Mouse (Mus musculus): Measurements from ENCODE around the gene Pias4.

Gene Pias4

GRCm38 (mm10) chr10:81138131-81138782 lies 29.5 kb downstream of the Pias4 start:
- in situ Hi-C loops (cut with MseI, MboI): no loop called here

- in situ Hi-C loops (cut with MseI, MboI): no loop called here
Observed at GRCm38 (mm10) chr10:81137252-81138130, 30.2 kb downstream of the Pias4 start.

DNA sequence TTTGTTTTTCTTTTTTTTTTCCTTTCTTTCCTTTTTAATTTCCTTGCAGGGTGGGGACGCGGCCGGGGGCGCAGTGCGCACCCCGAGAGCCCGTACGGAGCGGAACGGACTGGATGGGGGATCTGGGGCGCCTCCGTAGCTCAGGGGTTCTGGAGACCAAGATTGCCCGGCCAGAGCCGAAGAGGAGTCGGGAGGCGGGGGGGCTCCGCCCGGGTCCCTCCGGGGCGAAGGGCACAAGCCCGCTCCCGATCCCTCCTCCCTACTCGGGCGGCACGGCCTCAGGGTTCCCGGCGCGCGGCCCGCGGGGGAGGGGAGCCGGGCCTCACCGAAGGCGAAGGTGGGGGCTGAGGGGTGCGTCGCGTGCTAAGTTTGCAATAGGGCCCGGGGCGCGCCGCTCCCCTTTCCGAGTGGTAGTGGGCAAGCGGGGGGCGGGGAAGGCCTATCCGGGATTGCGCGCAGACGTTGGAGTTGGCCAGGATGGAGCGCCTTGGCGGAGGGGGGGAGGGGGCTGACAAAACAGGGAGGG lies 31.0 kb downstream of the Pias4 start:
- in situ Hi-C loops (cut with MseI, MboI): no loop called here

GRCm38 (mm10) chr10:81135831-81136705 lies 31.7 kb downstream of the Pias4 start:
- in situ Hi-C loops (cut with MseI, MboI): no loop called here

DNA sequence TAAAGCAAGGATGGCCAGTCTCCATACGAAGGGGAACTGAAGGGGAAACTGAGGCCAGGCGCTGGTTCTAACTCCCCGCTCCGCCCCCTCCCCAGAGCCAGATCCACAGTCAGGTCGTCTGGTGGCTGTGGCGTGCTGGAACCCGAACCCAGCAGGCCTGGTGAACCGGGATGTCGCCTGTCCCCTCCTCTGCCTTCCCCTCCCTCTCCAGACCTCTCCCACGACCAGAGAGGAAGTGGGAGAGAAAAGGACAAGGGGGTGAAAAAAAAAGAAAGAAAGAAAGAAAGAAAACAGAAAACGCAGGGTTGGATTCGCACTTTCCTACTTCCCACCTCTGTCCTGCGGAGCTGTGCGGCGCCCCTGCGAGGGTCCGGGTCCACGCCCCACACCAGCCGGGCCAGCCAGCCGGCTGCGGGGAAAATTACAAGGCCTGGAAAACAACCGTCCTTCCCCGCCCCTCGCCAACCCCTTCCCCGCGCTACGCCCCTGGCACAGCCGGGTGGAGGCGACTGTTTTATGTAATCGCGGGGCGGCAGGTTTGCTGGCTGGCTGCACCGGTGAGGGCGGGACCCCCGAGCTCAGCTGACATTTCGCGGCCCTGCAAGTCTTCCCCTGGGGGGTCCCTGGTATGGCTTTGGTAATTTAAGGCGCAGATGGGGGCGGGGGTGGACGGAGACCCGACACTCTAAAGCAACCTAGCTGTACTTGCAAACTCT lies 32.6 kb downstream of the Pias4 start, which contains the start of gene Zbtb7a:
Gene Zbtb7a (plus strand): TSS at position 255 of the 716 bp plus-strand sequence.
- in situ Hi-C loops (cut with MseI, MboI): no loop called here

DNA sequence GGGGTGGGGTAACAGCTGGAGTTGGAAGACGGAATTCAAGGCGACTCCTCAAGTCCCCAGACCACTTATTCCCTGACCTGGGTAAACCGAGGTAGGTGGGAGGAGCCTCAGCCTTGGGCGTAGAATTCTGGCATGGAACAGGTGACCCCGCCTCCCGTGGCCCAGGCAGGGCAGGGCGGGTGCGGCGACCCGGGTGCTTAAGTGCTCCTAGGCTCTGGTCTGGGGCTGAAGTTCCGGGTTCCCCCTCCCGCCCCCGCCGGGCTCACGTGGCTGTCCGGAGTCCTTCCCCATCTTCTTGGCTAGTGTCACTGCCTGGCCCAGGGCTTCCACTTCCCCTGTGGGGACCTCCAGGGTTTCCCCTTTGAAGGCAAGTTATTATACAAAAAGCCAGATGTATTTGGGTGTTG lies 33.5 kb downstream of the Pias4 start:
- in situ Hi-C loops (cut with MseI, MboI): no loop called here

DNA sequence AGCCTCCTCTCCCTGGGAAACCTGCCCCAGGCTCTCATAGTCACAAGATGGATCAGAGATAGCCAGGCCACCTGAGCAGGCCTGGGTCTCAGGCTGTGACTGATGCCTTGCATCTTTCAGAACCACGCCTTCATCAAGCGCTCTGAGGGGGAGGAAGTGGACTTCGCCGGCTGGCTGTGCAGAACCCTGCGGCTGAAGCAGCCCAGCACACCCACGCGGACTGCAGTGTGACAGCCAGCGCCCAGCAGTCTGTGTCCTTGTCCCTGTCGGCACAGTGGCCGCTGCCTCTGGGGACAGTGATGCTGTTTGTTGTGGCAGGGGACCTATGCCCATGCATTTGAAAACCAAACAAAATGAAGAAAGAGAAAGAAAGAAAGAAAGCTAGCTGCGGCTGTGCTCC lies 44.2 kb downstream of the Pias4 start:
- in situ Hi-C loops (cut with MseI, MboI): no loop called here

DNA sequence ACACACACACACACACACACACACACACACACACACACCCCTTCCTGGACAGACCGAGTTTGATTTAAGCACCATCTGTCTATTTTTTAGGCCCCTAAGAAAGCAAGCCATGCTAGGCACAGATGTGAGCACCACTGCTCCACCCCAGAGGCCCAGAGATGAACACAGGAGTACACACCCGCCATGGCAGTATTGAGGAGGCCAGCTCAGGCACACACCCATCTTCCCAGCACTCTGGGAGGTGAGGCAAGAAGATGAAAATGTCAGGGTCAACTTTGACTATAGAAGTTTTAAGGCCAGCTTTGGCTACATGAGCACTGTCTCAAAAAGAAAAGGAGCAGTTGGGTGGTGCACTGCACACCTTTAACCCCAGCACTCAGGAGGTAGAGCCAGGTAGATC lies 44.8 kb downstream of the Pias4 start:
- in situ Hi-C loops (cut with MseI, MboI): no loop called here

- in situ Hi-C loops (cut with MseI, MboI): no loop called here
Observed at GRCm38 (mm10) chr10:81120650-81121049, 47.1 kb downstream of the Pias4 start.

DNA sequence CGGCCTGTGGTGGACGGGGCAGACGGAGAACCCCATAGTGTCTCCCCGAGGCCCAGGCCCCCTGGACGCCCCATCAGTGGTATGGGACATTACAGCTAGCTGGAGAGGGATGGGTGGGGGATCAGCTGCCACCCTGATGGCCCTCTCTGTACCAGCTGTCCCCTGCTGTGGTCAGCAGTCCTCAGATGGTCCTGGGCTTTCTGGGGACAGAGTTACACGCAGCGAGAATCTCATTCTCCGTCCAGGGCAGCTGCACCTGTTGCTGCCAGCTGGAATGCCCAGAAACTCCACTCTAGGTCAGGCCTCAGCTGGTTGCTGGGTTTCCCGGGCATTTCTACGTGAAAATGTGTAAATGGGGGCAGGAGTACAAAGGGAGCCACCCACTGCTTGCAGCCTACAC lies 48.1 kb downstream of the Pias4 start:
- in situ Hi-C loops (cut with MseI, MboI): no loop called here

DNA sequence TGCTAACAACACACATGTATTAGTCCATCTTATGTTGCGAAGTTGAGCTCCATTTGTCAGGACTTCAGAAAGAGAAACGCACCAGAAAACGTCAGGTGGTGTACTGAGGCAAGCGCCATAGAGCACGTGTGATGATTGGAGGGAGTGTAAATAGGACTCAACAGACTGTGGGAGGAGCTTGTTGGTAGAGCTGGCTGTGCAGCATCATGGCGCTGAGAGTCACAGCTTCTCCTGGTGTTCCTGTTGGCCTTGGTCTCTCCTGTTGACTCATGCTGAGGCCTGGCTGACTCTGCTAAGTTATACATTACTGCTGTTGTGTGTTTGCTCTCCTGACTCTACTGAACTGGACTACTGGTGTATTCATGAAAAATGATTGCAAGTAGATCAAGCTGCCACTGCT lies 54.8 kb downstream of the Pias4 start:
- in situ Hi-C loops (cut with MseI, MboI): no loop called here

GRCm38 (mm10) chr10:81106113-81106721 lies 61.5 kb downstream of the Pias4 start:
- in situ Hi-C loops (cut with MseI, MboI): no loop called here

GRCm38 (mm10) chr10:81105565-81106112 lies 62.1 kb downstream of the Pias4 start, which contains the start of gene Map2k2:
Map2k2 (plus strand) TSS chr10:81105915.
- in situ Hi-C loops (cut with MseI, MboI): no loop called here
